Mouse (Mus musculus): ENCODE results near the gene Rxfp2.
A peak's percentile ranks its signal among the peaks of the same experiment; 100 is the strongest.

Rxfp2 gene

GRCm38 (mm10) chr5:150018656-150019055 is at the start of gene Rxfp2:
Rxfp2 (plus strand) TSS chr5:150018675.
- DNase-seq (ENCODE audit: low spot score): no peak

DNA sequence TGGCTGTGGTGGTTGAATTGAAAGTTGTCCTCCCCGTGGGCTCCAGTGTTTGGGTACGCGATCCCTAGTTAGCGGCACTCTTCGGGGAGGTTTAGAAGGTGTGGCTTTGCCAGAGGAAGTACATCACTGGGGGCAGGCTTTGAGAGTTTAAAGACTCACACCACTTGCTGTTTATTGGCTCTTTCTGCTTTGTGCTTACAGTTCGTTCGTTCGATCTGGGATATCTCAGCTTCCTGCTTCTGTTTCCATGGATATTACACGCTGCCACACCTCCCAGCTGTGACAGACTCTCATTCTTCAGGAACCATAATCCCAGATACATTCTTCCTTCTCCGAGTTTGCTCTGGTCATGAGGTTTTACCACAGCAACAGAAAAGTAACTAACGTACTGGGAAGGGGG is 48.2 kb upstream of the Rxfp2 start:
- no peak for DNase-seq (ENCODE audit: low spot score)

DNA sequence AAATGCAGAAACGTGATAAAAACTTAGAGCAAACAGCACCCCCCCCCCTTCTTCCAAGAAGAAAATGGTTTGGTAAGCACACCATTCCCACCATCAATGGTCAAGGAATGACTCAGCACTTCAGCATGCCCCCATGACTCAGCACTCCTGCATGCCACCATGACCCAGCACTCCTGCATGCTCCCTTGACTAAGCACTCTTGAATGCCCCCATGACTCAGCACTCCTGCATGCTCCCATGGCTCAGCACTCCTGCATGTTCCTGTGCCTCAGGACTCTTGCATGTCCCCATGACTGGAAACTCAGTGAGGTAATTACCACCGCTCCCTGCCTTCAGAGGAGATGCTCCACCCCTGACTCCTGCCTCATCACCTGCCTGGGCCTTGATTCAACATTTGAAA is 41.4 kb upstream of the Rxfp2 start:
- DNase-seq (ENCODE audit: low spot score): no peak

- no peak for DNase-seq (ENCODE audit: low spot score)
Measured at GRCm38 (mm10) chr5:149983621-149984020, 34.9 kb upstream of the Rxfp2 start.

DNA sequence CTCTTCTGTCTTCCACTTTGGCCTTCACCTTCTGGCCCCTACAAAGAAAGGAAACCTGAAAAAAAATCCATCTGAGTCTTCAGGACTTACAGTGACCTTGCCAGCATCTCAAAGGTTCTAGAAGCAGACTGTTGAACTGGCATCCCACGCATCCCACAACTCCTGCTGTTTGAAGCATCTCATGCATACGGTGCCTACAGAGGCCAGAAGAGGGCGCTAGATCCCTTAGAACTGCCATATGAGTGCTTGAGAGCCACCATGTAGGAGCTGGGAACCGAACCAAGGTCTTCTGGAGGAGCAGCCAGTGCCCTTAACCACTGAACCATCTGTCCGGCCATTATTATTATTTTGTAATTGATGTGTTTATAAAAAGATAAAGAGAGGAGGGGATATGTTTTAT is 23.9 kb upstream of the Rxfp2 start:
- DNase-seq (ENCODE audit: low spot score): no peak

GRCm38 (mm10) chr5:149996614-149997013 is 21.9 kb upstream of the Rxfp2 start:
- no peak for DNase-seq (ENCODE audit: low spot score)

DNA sequence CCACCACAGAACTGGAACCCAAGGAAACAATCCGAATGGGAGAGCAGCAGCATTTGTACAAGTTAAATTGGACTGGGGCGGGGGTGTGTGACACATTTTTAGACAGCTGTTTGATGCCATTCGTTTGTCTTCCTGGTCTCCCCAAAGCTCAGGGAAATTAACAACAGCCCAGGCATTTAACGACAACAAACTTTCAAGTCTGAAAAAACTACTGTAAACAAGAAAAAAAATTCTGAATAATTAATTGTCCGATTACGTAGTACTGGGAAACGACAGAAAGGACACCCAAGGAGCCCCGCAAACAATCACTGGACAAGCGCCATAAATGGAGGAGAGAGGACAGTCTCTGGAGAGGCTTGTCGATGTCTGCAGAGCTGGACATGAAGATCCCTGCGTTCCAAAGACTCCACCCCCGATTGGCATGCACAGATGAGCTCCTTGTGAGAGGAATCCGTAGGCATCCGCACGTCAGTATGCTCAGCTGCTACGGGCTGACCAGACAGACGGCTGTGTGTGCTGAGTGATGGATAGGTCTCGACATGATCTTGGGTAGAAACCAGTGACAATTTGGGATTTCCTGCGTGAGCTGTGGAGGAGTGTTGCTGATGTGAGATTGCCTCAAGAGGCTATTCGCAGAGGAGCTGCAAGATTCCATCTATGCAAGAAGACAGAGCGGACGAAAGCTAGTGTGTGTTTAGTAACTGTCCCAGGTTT is 21.0 kb upstream of the Rxfp2 start:
- no peak for DNase-seq (ENCODE audit: low spot score)

DNA sequence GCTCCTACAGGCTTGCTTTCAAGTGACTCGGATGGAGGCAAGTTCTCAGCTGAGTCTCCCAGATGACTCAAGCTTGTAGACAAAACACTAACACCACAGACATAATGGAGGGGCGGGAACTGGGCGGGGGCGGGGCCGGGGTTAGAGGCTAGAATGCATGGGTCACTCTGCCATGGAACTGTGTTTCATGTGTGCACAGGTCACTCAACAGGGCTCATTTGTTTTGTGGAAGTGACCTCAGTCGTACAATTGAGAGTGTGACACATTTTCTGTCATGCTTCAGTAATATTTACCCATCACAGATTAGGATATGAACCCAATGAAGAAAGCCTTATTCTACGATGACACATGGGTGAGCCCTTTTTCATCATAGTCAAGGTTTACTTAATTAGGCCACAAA is 20.2 kb upstream of the Rxfp2 start:
- DNase-seq (ENCODE audit: low spot score): no peak

GRCm38 (mm10) chr5:150005355-150005754 is 13.1 kb upstream of the Rxfp2 start:
- no peak for DNase-seq (ENCODE audit: low spot score)

GRCm38 (mm10) chr5:150016861-150017260 is 1.6 kb upstream of the Rxfp2 start:
- no peak for DNase-seq (ENCODE audit: low spot score)

- DNase-seq (ENCODE audit: low spot score): no peak
Measured at GRCm38 (mm10) chr5:150017672-150018071, 803 bp upstream of the Rxfp2 start.

DNA sequence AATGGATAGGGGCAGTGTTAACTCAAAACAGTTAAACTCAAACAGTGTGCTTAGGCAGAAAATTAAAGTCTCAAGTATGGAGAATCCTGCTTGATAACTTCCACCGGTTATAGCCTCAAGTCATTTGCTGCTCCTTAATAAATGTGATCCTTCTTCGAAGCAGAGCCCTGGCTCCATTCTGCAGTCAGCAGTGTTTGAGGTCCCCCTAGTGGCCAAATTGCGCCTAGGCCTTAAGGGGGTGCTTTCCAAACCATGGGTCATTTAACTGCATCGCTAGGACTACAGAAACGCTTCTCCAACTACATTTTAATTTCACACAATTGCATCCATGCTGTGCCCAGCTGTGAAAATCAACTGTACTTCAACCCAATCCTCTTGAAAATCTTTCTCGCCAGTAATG is 2.4 kb downstream of the Rxfp2 start:
- DNase-seq (ENCODE audit: low spot score): peak; percentile 58

DNA sequence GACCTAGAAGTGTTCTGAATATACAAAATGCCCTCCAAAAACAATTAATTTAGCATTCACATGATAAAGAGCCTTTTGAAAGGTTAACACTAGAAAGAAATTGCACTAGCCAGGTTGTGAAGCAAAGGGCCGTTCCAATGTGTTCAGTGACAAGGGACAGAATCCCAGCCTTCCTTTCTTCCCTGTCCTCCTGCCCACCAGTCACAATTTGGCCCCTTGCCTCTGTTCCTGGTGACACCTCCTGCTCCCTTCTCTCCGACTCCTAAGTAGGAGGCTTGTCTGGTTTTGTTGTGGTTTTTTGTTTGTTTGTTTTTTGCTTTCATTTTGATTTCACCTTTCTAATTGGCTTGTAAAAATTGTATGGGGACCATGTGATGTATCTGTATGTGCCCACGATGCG is 3.3 kb downstream of the Rxfp2 start:
- no peak for DNase-seq (ENCODE audit: low spot score)

- DNase-seq (ENCODE audit: low spot score): no peak
Measured at GRCm38 (mm10) chr5:150022556-150022955, 4.1 kb downstream of the Rxfp2 start.

DNA sequence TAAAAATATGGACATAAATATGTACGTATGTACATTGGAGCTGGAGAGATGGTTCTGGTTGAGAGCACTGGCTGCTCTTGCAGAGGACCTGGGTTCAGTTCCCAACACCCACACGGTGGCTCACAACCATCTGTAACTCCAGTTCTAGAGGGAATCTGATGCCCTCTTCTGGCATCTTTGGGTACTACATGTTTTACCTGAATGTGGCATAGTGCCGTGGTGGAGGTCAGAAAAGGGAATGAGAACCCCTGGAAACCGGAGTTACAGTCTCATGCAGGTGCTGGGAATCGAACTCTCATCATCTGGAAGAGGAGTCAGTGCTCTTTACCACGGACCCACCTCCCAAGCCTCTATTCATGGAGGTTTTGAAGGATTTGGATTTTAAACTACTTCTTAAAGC is 5.0 kb downstream of the Rxfp2 start:
- DNase-seq (ENCODE audit: low spot score): no peak

DNA sequence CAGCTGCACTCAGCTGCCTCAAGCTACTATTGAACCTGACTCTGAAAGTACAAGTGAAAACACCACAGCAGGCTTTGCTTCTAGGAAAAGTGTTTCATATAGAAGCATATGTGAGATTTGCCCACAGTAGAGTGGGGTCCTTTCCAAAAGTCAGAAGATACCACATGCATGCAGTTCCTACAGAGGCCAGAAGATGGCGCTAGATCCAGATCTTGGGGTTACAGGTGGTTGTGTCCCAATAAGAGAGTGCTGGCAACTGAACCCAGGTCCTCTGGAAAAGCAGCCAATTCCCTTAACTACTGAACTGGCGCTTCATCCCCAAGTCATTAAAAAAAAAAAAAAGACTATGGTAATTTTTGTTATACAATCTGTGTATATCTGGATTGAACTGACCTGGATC is 5.7 kb downstream of the Rxfp2 start:
- no peak for DNase-seq (ENCODE audit: low spot score)

DNA sequence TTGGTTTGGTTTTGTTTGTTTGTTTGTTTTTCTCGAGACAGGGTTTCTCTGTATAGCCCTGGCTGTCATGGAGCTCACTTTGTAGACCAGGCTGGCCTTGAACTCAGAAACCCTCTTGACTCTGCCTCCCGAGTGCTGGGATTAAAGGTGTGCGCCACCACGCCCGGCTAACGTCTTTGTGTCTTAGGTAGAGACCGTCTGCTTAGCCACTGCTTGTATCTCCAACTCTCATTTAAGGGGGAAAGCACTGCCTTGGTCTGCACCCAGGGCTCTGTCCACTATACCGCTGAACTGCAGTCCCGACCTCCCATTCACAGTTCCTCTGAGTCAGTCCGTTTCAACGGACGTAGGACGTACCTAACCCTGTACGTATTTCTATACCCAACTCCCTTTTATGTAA is 6.4 kb downstream of the Rxfp2 start:
- no peak for DNase-seq (ENCODE audit: low spot score)

DNA sequence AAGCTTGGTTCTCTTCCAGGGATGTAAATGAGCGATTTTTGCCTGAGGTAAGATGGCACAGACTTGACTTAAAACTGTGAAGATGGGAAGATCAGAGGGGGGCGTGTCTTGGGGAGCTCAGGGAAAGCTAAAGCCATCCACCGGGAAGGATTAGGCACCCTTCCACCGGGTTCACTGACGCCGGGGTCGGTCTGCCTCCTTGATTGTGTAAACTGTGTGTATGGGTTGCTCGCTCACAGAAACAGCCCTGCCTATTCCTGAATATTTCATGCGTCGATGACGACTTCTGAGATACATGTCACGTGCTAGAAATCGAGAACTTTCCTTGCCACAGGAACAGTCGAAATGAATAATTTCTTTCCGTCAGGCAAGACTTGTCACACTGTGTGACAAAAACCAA is 6.9 kb downstream of the Rxfp2 start:
- DNase-seq (ENCODE audit: low spot score): no peak

GRCm38 (mm10) chr5:150026509-150027087 is 8.1 kb downstream of the Rxfp2 start:
- no peak for DNase-seq (ENCODE audit: low spot score)

GRCm38 (mm10) chr5:150031201-150031600 is 12.7 kb downstream of the Rxfp2 start:
- no peak for DNase-seq (ENCODE audit: low spot score)

- DNase-seq (ENCODE audit: low spot score): no peak
Measured at GRCm38 (mm10) chr5:150031634-150032033, 13.2 kb downstream of the Rxfp2 start.

- no peak for DNase-seq (ENCODE audit: low spot score)
Measured at GRCm38 (mm10) chr5:150032075-150032492, 13.6 kb downstream of the Rxfp2 start.

- DNase-seq (ENCODE audit: low spot score): no peak
Measured at GRCm38 (mm10) chr5:150036286-150036685, 17.8 kb downstream of the Rxfp2 start.

GRCm38 (mm10) chr5:150036918-150037317 is 18.4 kb downstream of the Rxfp2 start:
- no peak for DNase-seq (ENCODE audit: low spot score)

Measured in yolk sac, embryonic 10.5 days (tissue).